Mouse (Mus musculus) stomach, postnatal 0 days (tissue): ENCODE measurements around the gene Atxn1.

Source experiments
- CTCF ChIP-seq: IDR thresholded peaks from 2 replicates; pipeline ENCODE4 v1.5.1; 2016; ENCODE audit warnings: antibody characterized with exemption, low read depth, mild to moderate bottlenecking, moderate library complexity
- EP300 ChIP-seq: optimal IDR thresholded peaks from 2 replicates; pipeline ENCODE3; 2016; ENCODE audit warnings: antibody characterized with exemption

DNA sequence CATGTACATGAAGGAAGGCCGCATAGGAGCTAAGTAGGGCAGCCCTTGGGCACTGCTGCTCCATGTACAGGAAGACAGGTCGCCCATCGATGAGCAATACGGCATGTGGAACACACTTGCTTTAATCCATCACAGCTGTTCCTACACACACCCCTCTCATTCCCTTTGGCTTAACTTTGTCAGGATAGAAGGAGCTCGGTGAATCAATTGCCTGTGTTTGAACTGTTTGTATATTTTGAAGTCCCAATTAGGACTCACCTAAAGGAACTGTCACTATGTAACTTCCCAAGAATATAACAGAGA is 84.3 kb downstream of the Atxn1 start:
- TF ChIP-seq EP300 (no peak), CTCF (no peak)
